Mouse (Mus musculus) hindbrain, embryonic 11.5 days (tissue): ENCODE measurements around the gene Gna11. TPM values are rescaled to one million over a fixed set of nuclear protein-coding genes. Genes with fewer than 3 reads are reported as not detected.
A peak's percentile ranks its signal among the peaks of the same experiment; 100 is the strongest.

Experiments used
- ATAC-seq: fragments of 200-750 bp; cut with Nextera tagmentation; 2 replicates; pipeline ENCODE4 v1.8.0; 2017; ENCODE audit warnings: mild to moderate bottlenecking, moderate TSS enrichment, moderate library complexity; ENCODE audit not compliant: low FRiP score
- DNase-seq: peaks from one replicate; pipeline ENCODE4 v3.0.0-alpha.2; 2015; ENCODE audit warnings: low spot score
- H3K27ac ChIP-seq: fragments of 300-500 bp; sonication (generic); 2 replicates; pipeline ENCODE4 v1.5.1; 2014; ENCODE audit warnings: mild to moderate bottlenecking, low read depth, low read length
- H3K27me3 ChIP-seq: fragments of 300-500 bp; sonication (generic); 2 replicates; pipeline ENCODE4 v1.6.1; 2014; ENCODE audit warnings: mild to moderate bottlenecking, low read length, moderate library complexity, mixed read lengths; ENCODE audit not compliant: control insufficient read depth, insufficient read depth
- H3K36me3 ChIP-seq: fragments of 300-500 bp; sonication (generic); 2 replicates; pipeline ENCODE4 v1.6.1; 2014; ENCODE audit warnings: mild to moderate bottlenecking, low read length, moderate library complexity, mixed read lengths; ENCODE audit not compliant: control insufficient read depth, insufficient read depth
- H3K4me1 ChIP-seq: fragments of 300-500 bp; sonication (generic); replicated peaks from 2 replicates; pipeline ENCODE4 v1.6.1; 2014; ENCODE audit warnings: low read length, mixed read lengths; ENCODE audit not compliant: control insufficient read depth, insufficient read depth
- H3K4me2 ChIP-seq: fragments of 300-500 bp; sonication (generic); replicated peaks from 2 replicates; pipeline ENCODE4 v1.6.1; 2014; ENCODE audit warnings: mild to moderate bottlenecking, low read depth, low read length
- H3K4me3 ChIP-seq: fragments of 300-500 bp; sonication (generic); 2 replicates; pipeline ENCODE4 v1.5.1; 2014; ENCODE audit warnings: low read depth, low read length
- H3K9ac ChIP-seq: fragments of 300-500 bp; sonication (generic); 2 replicates; pipeline ENCODE4 v1.6.1; 2014; ENCODE audit warnings: low read depth, low read length
- H3K9me3 ChIP-seq: fragments of 300-500 bp; sonication (generic); 2 replicates; pipeline ENCODE4 v1.6.1; 2016; ENCODE audit warnings: low read length; ENCODE audit not compliant: control insufficient read depth
- WGBS: fragments of 180-500 bp; shearing (Covaris S2); extraction: QIAGEN DNeasy Blood & Tissue Kit; methylation state at CpG from one replicate; pipeline ENCODE4 v1.1.7; 2014; 5-methylcytosine and 5-hydroxymethylcytosine counted together
- polyA plus RNA-seq: library from polyadenylated mRNA; unstranded; fragments of >200 nt; fragmentation: Nextera tagmentation; extraction: Ambion mirVana; gene quantifications from 2 replicates; pipeline ENCODE4 v1.2.1, GENCODE M21; 2014

The Gna11 gene
- polyA plus RNA-seq, 1 experiment from 2014 or later: 57.3 TPM

DNA sequence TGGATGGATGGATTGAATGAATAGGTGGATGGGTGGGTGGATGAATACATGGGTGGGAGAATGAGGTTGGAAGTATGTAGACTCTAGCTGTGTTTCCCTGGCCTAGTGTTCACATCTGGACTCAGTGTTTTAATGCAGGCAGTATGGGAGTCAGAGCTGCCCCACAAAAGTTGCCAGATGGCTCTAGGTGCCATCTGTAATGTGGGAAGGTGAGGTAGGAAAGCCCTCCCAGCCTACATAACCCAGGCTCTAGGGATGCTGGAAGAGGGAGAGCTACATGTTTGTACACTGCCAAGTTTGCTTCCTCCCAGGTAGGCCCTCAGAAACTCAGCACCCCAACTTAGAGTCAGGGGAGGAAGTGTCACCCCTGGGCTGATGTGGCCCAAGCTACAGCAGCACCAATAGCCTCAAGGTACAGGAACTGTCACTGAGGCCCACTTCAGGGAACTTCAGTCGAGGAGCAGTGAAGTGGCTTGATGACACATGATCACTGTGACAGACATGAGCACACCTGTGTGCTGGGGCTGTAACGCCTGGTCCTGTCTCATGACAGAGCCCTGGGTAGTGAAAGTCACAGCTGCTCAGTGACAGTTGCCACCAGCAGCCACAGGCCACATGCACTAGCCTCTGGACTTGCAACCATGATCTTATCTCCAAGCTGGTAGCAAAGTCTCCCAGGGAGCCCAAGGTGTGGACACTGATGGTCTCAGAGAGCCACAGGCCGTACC, 6.5 kb downstream of the Gna11 start:
- no peaks in the 10 kb centered on the region for H3K9me3 ChIP-seq
- H3K27me3 ChIP-seq: no peaks in the 10 kb centered on the region
- no peak overlapping the region for H3K9ac ChIP-seq
- WGBS: 88% methylated on average over 3 of the region's 3 CpGs
- H3K27ac ChIP-seq: no peak overlapping the region
- no peaks in the 10 kb centered on the region for H3K36me3 ChIP-seq
- no peak overlapping the region for H3K4me3 ChIP-seq
- ATAC-seq (no peak), DNase-seq (no peak)
- peaks cover 7% of the 10 kb centered on the region for H3K4me1 ChIP-seq
- no peak overlapping the region for H3K4me2 ChIP-seq

GRCm38 (mm10) chr10:81537429-81537828, 7.6 kb downstream of the Gna11 start:
- ATAC-seq (no peak), DNase-seq (no peak)
- H3K4me1 ChIP-seq: no peaks in the 10 kb centered on the region
- H3K27me3 ChIP-seq: no peaks in the 10 kb centered on the region
- H3K9ac ChIP-seq: no peak overlapping the region
- H3K4me2 ChIP-seq: no peak overlapping the region
- WGBS: 87% methylated on average over 2 of the region's 2 CpGs
- H3K27ac ChIP-seq: no peak overlapping the region
- H3K4me3 ChIP-seq: no peak overlapping the region
- peaks cover 2% of the 10 kb centered on the region; the same call in 1 of the 2 replicates for H3K36me3 ChIP-seq
- H3K9me3 ChIP-seq: no peaks in the 10 kb centered on the region

DNA sequence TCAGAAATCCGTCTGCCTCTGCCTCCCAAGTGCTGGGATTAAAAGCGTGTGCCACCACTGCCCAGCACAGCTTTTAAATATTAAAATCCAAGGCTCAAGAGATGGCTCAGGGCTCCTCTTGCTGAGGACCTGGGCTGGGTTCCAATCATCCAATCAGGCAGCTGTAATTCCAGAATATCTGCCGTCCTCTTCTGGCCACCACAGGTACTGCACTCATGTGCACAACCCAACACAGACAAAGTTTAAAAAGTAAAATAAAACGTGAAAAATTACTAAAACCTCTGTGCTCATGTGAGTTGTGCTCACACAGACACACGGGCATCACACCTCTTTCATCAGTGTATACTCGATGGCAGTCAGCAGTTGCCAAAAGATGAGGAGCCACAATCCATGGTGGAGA, 8.3 kb downstream of the Gna11 start:
- no peak overlapping the region for H3K4me3 ChIP-seq
- H3K9ac ChIP-seq: no peak overlapping the region
- H3K36me3 ChIP-seq: peaks cover 2% of the 10 kb centered on the region; the same call in 1 of the 2 replicates
- ATAC-seq (no peak), DNase-seq (no peak)
- WGBS: 82% methylated on average over 6 of the region's 6 CpGs
- H3K4me1 ChIP-seq: no peaks in the 10 kb centered on the region
- no peaks in the 10 kb centered on the region for H3K27me3 ChIP-seq
- no peak overlapping the region for H3K27ac ChIP-seq
- no peak overlapping the region for H3K4me2 ChIP-seq
- no peaks in the 10 kb centered on the region for H3K9me3 ChIP-seq

GRCm38 (mm10) chr10:81534826-81535225, 10.2 kb downstream of the Gna11 start:
- H3K4me2 ChIP-seq: no peak overlapping the region
- no peak overlapping the region for H3K4me3 ChIP-seq
- H3K27ac ChIP-seq: no peak overlapping the region
- H3K9me3 ChIP-seq: no peaks in the 10 kb centered on the region
- DNase-seq (no peak), ATAC-seq (no peak)
- WGBS: 68% methylated on average over 16 of the region's 16 CpGs
- no peaks in the 10 kb centered on the region for H3K27me3 ChIP-seq
- H3K36me3 ChIP-seq: peaks cover 6% of the 10 kb centered on the region
- H3K9ac ChIP-seq: no peak overlapping the region
- H3K4me1 ChIP-seq: no peaks in the 10 kb centered on the region

- Histone ChIP-seq H3K27me3 (peaks cover 8% of the 10 kb centered on the region; the same call in 1 of the 2 replicates), H3K9me3 (no peaks in the 10 kb centered on the region), H3K36me3 (peaks cover 5% of the 10 kb centered on the region; the same call in 1 of the 2 replicates), H3K9ac (no peak overlapping the region), H3K4me3 (no peak overlapping the region), H3K27ac (no peak overlapping the region), H3K4me1 (0 out of 2 replicates have a peak, but pooled peaks cover 2% of the 10 kb centered on the region), H3K4me2 (no peak overlapping the region)
- peak; percentile 23; the same call in 1 of the 2 replicates for ATAC-seq
- DNase-seq: peak; percentile 87
- 13% methylated on average over 14 of the region's 14 CpGs for WGBS
Measured at GRCm38 (mm10) chr10:81526779-81527178, 18.2 kb downstream of the Gna11 start.

DNA sequence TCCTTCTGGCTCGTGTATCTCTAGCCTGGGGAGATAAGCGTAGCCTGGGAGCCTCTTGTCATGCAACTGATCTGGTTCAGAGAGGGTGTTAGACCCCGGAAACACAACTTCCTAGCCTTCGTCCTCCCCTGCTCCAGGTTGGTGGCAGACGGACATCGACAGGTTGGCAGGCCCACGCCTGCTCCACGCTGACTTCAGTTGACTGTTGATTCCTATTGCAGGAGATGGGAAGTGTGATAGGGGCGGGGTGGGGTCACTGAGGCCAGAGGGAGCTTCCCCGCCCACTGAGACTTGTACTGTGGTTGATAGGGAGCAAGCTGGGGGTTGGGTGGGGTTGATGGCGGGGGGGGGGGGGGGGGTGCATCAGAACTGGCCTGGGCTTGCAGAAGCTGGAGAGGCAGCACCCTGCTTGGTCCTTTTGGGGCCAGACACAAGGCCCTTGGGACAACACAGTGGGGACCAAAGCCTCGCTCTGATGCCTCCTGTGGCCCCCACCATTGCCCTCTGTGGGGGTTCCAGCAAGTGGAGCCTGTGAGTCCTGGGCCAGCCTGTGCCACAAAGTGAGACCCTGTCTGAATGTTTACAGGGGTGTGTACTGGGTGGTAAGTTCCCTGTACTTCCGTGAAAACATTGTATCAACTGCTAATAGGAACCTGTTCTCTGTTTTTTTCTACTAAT, 19.8 kb downstream of the Gna11 start:
- Histone ChIP-seq H3K27ac (no peak overlapping the region), H3K36me3 (peaks cover 4% of the 10 kb centered on the region; the same call in 1 of the 2 replicates), H3K4me2 (no peak overlapping the region), H3K27me3 (peaks cover 8% of the 10 kb centered on the region; the same call in 1 of the 2 replicates), H3K4me3 (no peak overlapping the region), H3K9me3 (no peaks in the 10 kb centered on the region), H3K4me1 (0 out of 2 replicates have a peak, but pooled peaks cover 2% of the 10 kb centered on the region), H3K9ac (no peak overlapping the region)
- no peak for ATAC-seq
- 73% methylated on average over 12 of the region's 13 CpGs for WGBS
- DNase-seq: no peak

DNA sequence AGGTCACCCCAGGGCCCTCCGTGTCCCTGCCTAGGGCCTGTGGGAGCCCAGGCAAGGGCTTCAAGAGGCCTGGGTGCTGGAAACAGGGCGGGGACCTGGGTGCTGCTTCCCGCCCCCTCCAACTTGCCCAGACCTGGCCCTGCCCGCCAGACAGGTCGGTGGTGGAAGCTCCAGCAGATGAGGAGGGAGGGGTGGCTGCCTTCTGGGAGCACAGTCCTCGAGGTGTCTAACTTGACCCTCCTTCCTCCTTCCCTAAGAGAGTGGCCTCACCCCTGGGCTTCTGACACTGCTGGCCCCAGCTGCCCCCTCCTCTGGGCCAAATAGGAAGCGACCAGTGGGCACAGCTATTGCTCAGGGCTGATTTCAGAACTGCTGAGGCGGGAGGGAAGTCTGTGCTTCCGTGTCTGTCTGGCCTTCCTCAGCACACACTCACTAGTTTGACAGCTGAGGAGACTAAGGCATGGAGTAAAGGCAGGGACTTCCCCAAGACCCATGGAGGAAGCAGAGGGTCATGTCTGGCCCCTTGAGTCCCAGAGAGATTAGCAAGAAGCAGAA, 20.9 kb downstream of the Gna11 start, which contains the start of gene Gna15:
Gna15 (minus strand) TSS at position 175 of the 555 bp plus-strand sequence.
- DNase-seq (no peak), ATAC-seq (no peak)
- WGBS: 21% methylated on average over 9 of the region's 9 CpGs
- no peak within 1 kb of the TSS for H3K9ac ChIP-seq
- H3K27me3 ChIP-seq: peaks cover 8% of the 10 kb centered on the region; the same call in 1 of the 2 replicates
- no peak within 1 kb of the TSS for H3K27ac ChIP-seq
- 0 out of 2 replicates have a peak, but pooled peaks cover 2% of the 10 kb centered on the region for H3K4me1 ChIP-seq
- H3K4me3 ChIP-seq: no peak within 1 kb of the TSS
- no peaks in the 10 kb centered on the region for H3K36me3 ChIP-seq
- H3K9me3 ChIP-seq: no peaks in the 10 kb centered on the region
- H3K4me2 ChIP-seq: no peak within 1 kb of the TSS

DNA sequence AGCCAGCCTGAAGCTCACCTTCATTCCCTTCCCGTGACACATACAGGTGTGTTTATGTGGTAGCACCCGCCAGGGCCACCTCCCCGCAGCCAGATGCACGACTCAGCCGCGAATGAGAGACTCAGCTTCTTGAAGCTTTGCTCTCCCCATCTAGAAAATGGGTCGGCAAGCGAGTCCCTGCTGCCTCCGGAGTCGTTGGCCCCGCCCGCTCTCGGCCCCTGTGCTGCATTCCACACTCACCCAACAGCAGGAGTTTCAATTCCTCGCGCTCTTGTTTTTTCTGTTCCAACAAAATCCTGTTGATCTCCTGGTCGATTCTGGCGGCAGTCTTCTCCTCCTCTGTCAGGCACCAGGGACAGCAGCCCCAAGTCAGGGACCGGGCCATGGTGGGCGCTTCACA, 21.4 kb downstream of the Gna11 start:
- no peak overlapping the region for H3K9ac ChIP-seq
- H3K4me2 ChIP-seq: no peak overlapping the region
- H3K4me1 ChIP-seq: 0 out of 2 replicates have a peak, but pooled peaks cover 2% of the 10 kb centered on the region
- H3K36me3 ChIP-seq: no peaks in the 10 kb centered on the region
- ATAC-seq: no peak
- WGBS: 20% methylated on average over 19 of the region's 19 CpGs
- H3K27ac ChIP-seq: no peak overlapping the region
- DNase-seq: no peak
- H3K27me3 ChIP-seq: peaks cover 8% of the 10 kb centered on the region; the same call in 1 of the 2 replicates
- no peaks in the 10 kb centered on the region for H3K9me3 ChIP-seq
- H3K4me3 ChIP-seq: no peak overlapping the region
